Mouse (Mus musculus): ENCODE measurements at regions not wholly inside any gene's neighbourhood (a gene's known extent, or its start where the extent isn't known, plus 50 kb on each side); places are given as distances from the start of the nearest gene placed in this dataset.

DNA sequence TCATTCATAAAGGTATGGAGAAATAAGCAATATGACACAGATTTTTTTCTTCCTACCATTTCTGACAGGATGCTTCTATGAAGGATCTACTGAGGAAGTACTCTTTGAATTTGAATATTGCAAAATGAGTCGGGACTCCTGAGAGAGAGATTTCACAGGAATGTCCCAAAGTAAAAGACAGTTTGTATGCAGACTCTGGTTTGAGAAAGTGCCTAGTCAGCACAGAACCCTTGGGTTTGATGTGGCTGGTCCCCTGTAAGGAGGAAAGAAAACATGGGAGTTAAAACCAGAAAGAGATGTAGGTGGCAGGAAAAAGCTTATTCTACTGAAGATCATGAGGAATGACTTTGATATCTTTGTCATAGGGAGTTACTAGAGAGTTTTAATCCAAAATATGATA, 405.6 kb upstream of the Klf4 start:
- no peaks in the 10 kb centered on the region for H3K27me3 ChIP-seq (ENCODE audit: control insufficient read depth, insufficient read depth, low read depth, low read length)
- H3K9ac ChIP-seq (ENCODE audit: low read depth, low read length), result no peak overlapping the region
- no peaks in the 10 kb centered on the region for H3K36me3 ChIP-seq (ENCODE audit: control insufficient read depth, insufficient read depth, low read length)
- H3K4me3 ChIP-seq (ENCODE audit: low read depth, low read length), result no peak overlapping the region
- no peaks in the 10 kb centered on the region; the same call in 1 of the 2 replicates for H3K9me3 ChIP-seq (replicated peaks; ENCODE audit: control insufficient read depth, low read length, poor library complexity, severe bottlenecking)
- no peak overlapping the region for H3K4me2 ChIP-seq (ENCODE audit: low read length)
- H3K4me1 ChIP-seq (ENCODE audit: control insufficient read depth, insufficient read depth, low read length), result no peaks in the 10 kb centered on the region
- 79% methylated on average over 1 of the region's 1 CpGs for WGBS
- no peak for ATAC-seq
- H3K27ac ChIP-seq (ENCODE audit: low read length), result no peak overlapping the region

DNA sequence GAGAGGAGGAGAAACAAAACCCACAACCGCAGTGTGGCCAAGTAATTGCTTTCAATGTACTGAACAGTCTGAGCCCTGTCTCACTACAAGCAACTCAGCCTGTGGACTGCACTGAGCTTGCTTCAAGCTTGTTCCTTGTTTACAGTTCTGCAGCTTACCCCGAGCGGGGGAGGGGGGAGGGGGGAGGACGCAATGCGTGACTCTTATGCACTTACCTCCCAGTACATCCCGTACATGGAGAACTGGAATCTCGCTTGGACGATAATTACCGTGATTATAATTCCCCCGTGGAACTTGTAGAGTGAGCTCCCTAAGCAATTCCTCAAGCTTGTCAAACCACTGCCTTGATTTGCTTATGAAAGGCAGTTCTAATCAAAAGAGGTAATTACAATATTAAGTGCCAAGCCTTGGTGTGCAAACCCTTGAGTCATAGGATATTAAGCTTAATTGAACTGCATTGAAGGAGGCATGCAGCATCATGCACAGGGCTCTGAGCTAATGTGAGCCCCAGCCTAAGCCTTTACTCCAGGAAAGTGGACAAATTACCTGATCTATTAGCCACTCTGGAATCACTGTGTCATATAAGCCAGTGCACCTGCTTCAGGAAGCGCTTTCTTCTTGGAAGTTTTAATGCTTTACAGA, 397.0 kb upstream of the Klf4 start:
- peak overlapping the region; percentile 22 for H3K4me2 ChIP-seq (ENCODE audit: low read length)
- WGBS, result 30% methylated on average over 11 of the region's 11 CpGs
- H3K9ac ChIP-seq (ENCODE audit: low read depth, low read length), result no peak overlapping the region
- no peaks in the 10 kb centered on the region for H3K36me3 ChIP-seq (ENCODE audit: control insufficient read depth, insufficient read depth, low read length)
- H3K27me3 ChIP-seq (ENCODE audit: control insufficient read depth, insufficient read depth, low read depth, low read length), result no peaks in the 10 kb centered on the region
- H3K4me1 ChIP-seq (ENCODE audit: control insufficient read depth, insufficient read depth, low read length), result peaks cover 6% of the 10 kb centered on the region; the same call in 1 of the 2 replicates
- peak; percentile 89 for ATAC-seq
- no peak overlapping the region for H3K4me3 ChIP-seq (ENCODE audit: low read depth, low read length)
- no peaks in the 10 kb centered on the region for H3K9me3 ChIP-seq (replicated peaks; ENCODE audit: control insufficient read depth, low read length, poor library complexity, severe bottlenecking)
- no peak overlapping the region for H3K27ac ChIP-seq (ENCODE audit: low read length)

- Histone ChIP-seq H3K9ac (ENCODE audit: low read depth, low read length) (no peak overlapping the region), H3K27ac (ENCODE audit: low read length) (no peak overlapping the region), H3K9me3 (replicated peaks; ENCODE audit: control insufficient read depth, low read length, poor library complexity, severe bottlenecking) (no peaks in the 10 kb centered on the region), H3K4me2 (ENCODE audit: low read length) (peak overlapping the region; percentile 22), H3K4me1 (ENCODE audit: control insufficient read depth, insufficient read depth, low read length) (peaks cover 6% of the 10 kb centered on the region; the same call in 1 of the 2 replicates), H3K4me3 (ENCODE audit: low read depth, low read length) (no peak overlapping the region), H3K36me3 (ENCODE audit: control insufficient read depth, insufficient read depth, low read length) (no peaks in the 10 kb centered on the region), H3K27me3 (ENCODE audit: control insufficient read depth, insufficient read depth, low read depth, low read length) (no peaks in the 10 kb centered on the region)
- 40% methylated on average over 11 of the region's 11 CpGs for WGBS
- ATAC-seq, result peak; percentile 43; the same call in 1 of the 2 replicates
These were observed 396.4 kb upstream of the Klf4 start for GRCm38 (mm10) chr4:55928670-55929069.

DNA sequence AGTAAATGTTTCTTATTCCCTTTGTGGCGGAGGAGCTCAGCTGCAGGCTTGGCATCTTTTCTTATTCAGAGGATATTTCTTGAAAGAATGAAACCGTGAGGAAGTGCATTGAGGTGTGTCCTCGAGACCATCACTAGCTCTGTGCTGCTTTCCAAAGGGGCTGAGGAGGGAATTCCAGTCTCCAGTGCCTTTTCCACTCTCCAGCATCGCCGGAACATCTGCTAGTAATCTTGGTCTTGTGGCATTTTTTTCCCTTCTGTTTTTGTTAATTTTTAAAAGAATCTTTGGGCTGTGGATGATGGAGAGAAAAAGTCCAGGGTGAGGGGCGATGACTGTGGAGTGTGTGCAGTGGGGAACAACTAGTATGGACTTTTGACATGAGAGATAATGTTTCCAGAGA, 395.9 kb upstream of the Klf4 start:
- Histone ChIP-seq H3K27me3 (ENCODE audit: control insufficient read depth, insufficient read depth, low read depth, low read length) (no peaks in the 10 kb centered on the region), H3K9ac (ENCODE audit: low read depth, low read length) (no peak overlapping the region), H3K36me3 (ENCODE audit: control insufficient read depth, insufficient read depth, low read length) (no peaks in the 10 kb centered on the region), H3K4me3 (ENCODE audit: low read depth, low read length) (no peak overlapping the region), H3K4me1 (ENCODE audit: control insufficient read depth, insufficient read depth, low read length) (peaks cover 6% of the 10 kb centered on the region; the same call in 1 of the 2 replicates), H3K27ac (ENCODE audit: low read length) (no peak overlapping the region), H3K9me3 (replicated peaks; ENCODE audit: control insufficient read depth, low read length, poor library complexity, severe bottlenecking) (no peaks in the 10 kb centered on the region), H3K4me2 (ENCODE audit: low read length) (no peak overlapping the region)
- 68% methylated on average over 6 of the region's 6 CpGs for WGBS
- ATAC-seq, result no peak

DNA sequence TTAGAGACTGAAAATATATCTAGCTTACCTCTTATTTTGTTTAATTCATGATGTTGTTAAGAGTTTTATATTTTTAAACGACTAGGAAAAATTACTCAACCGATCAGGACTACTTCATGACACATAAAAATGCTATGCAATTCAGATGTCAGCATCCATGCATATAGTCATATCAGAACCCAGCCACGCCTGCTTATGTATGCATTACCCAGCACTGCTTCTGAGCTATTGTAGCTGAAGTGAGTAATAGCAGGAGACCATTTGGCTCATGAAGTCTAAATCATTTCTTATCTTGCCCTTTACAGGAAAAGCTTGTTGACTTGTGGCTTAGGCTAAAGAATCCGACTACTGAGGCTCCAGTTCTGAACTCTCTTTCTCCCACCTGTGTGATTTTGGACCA, 395.1 kb upstream of the Klf4 start:
- H3K36me3 ChIP-seq (ENCODE audit: control insufficient read depth, insufficient read depth, low read length), result no peaks in the 10 kb centered on the region
- WGBS, result 85% methylated on average over 4 of the region's 4 CpGs

GRCm38 (mm10) chr4:55924974-55925373, 392.7 kb upstream of the Klf4 start:
- Histone ChIP-seq H3K9ac (ENCODE audit: low read depth, low read length) (no peak overlapping the region), H3K27ac (ENCODE audit: low read length) (no peak overlapping the region), H3K9me3 (replicated peaks; ENCODE audit: control insufficient read depth, low read length, poor library complexity, severe bottlenecking) (no peaks in the 10 kb centered on the region), H3K4me2 (ENCODE audit: low read length) (no peak overlapping the region), H3K36me3 (ENCODE audit: control insufficient read depth, insufficient read depth, low read length) (no peaks in the 10 kb centered on the region), H3K27me3 (ENCODE audit: control insufficient read depth, insufficient read depth, low read depth, low read length) (no peaks in the 10 kb centered on the region), H3K4me3 (ENCODE audit: low read depth, low read length) (no peak overlapping the region), H3K4me1 (ENCODE audit: control insufficient read depth, insufficient read depth, low read length) (peaks cover 6% of the 10 kb centered on the region; the same call in 1 of the 2 replicates)
- no peak for ATAC-seq
- WGBS, result 86% methylated on average over 3 of the region's 3 CpGs

More for the DNA sequence above, 395.1 kb upstream of the Klf4 start:
- Histone ChIP-seq H3K9me3 (replicated peaks; ENCODE audit: control insufficient read depth, low read length, poor library complexity, severe bottlenecking) (no peaks in the 10 kb centered on the region), H3K4me3 (ENCODE audit: low read depth, low read length) (no peak overlapping the region), H3K9ac (ENCODE audit: low read depth, low read length) (no peak overlapping the region), H3K4me1 (ENCODE audit: control insufficient read depth, insufficient read depth, low read length) (peaks cover 6% of the 10 kb centered on the region; the same call in 1 of the 2 replicates), H3K27ac (ENCODE audit: low read length) (no peak overlapping the region), H3K4me2 (ENCODE audit: low read length) (no peak overlapping the region), H3K27me3 (ENCODE audit: control insufficient read depth, insufficient read depth, low read depth, low read length) (no peaks in the 10 kb centered on the region)
- no peak for ATAC-seq

GRCm38 (mm10) chr4:55921217-55921616, 389.0 kb upstream of the Klf4 start:
- H3K36me3 ChIP-seq (ENCODE audit: control insufficient read depth, insufficient read depth, low read length), result no peaks in the 10 kb centered on the region
- H3K4me1 ChIP-seq (ENCODE audit: control insufficient read depth, insufficient read depth, low read length), result no peaks in the 10 kb centered on the region
- no peaks in the 10 kb centered on the region for H3K9me3 ChIP-seq (replicated peaks; ENCODE audit: control insufficient read depth, low read length, poor library complexity, severe bottlenecking)
- H3K9ac ChIP-seq (ENCODE audit: low read depth, low read length), result no peak overlapping the region
- no peak overlapping the region for H3K27ac ChIP-seq (ENCODE audit: low read length)
- H3K27me3 ChIP-seq (ENCODE audit: control insufficient read depth, insufficient read depth, low read depth, low read length), result no peaks in the 10 kb centered on the region
- WGBS, result 83% methylated on average over 4 of the region's 4 CpGs
- H3K4me2 ChIP-seq (ENCODE audit: low read length), result no peak overlapping the region
- no peak overlapping the region for H3K4me3 ChIP-seq (ENCODE audit: low read depth, low read length)
- no peak for ATAC-seq

DNA sequence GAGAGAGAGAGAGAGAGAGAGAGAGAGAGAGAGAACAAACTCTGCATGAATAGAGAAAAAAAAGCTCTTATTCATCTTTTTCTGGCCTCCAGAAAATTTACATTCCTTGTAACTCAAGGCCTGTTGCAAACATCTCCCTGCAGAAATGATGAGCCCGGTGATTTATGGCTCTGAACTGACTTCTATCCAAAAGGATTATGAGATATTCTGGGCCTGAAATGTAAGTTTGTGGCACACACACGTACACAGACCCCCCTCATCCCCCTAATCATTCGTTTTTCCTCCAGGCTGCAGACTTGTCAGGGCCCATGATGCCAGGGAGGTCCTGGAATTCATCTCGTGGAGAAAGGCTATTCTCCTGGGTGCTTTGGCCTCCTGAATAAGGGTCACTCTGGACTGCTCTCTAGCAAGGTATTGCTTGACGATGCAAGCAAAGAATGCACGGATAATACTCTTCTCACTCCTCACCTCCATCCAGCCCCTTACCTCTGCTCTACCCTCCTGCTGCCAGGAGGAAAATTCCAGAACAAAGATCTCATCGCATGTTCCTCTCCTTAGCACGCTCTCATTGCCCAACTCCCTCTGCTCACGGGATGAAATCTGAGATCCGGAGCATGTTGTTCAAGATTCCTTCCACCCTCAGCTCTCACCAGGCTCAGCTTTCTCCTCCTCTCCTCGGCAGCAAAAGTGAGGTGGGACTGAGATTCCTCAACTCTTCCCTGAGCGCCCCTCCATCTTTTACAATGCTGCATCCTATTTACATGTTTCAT, 362.0 kb upstream of the Klf4 start:
- H3K27me3 ChIP-seq (ENCODE audit: control insufficient read depth, insufficient read depth, low read depth, low read length), result no peaks in the 10 kb centered on the region
- no peaks in the 10 kb centered on the region for H3K4me1 ChIP-seq (ENCODE audit: control insufficient read depth, insufficient read depth, low read length)
- H3K9ac ChIP-seq (ENCODE audit: low read depth, low read length), result no peak overlapping the region
- ATAC-seq, result no peak
- H3K27ac ChIP-seq (ENCODE audit: low read length), result no peak overlapping the region
- no peak overlapping the region for H3K4me2 ChIP-seq (ENCODE audit: low read length)
- H3K36me3 ChIP-seq (ENCODE audit: control insufficient read depth, insufficient read depth, low read length), result no peaks in the 10 kb centered on the region
- 79% methylated on average over 12 of the region's 12 CpGs for WGBS
- H3K9me3 ChIP-seq (replicated peaks; ENCODE audit: control insufficient read depth, low read length, poor library complexity, severe bottlenecking), result no peaks in the 10 kb centered on the region
- H3K4me3 ChIP-seq (ENCODE audit: low read depth, low read length), result no peak overlapping the region

GRCm38 (mm10) chr4:55891656-55892055, 359.4 kb upstream of the Klf4 start:
- Histone ChIP-seq H3K27me3 (ENCODE audit: control insufficient read depth, insufficient read depth, low read depth, low read length) (no peaks in the 10 kb centered on the region), H3K4me2 (ENCODE audit: low read length) (no peak overlapping the region), H3K9me3 (replicated peaks; ENCODE audit: control insufficient read depth, low read length, poor library complexity, severe bottlenecking) (no peaks in the 10 kb centered on the region), H3K4me1 (ENCODE audit: control insufficient read depth, insufficient read depth, low read length) (no peaks in the 10 kb centered on the region), H3K27ac (ENCODE audit: low read length) (no peak overlapping the region), H3K9ac (ENCODE audit: low read depth, low read length) (no peak overlapping the region), H3K4me3 (ENCODE audit: low read depth, low read length) (no peak overlapping the region), H3K36me3 (ENCODE audit: control insufficient read depth, insufficient read depth, low read length) (no peaks in the 10 kb centered on the region)
- 89% methylated on average over 7 of the region's 10 CpGs for WGBS
- ATAC-seq, result no peak

Data from midbrain, embryonic 16.5 days (tissue).